Mouse (Mus musculus) small intestine, adult 2 months (tissue): ENCODE measurements around the gene Cacnb3.

Experiments
- CTCF ChIP-seq: fragments of 200-500 bp; IDR thresholded peaks from 2 replicates; pipeline ENCODE4 v1.5.1; 2012; ENCODE audit warnings: low read depth, mild to moderate bottlenecking, control low read depth, inconsistent platforms, low read length, moderate library complexity, mixed read lengths; ENCODE audit not compliant: insufficient replicate concordance, insufficient read length; ENCODE audit errors: extremely low read depth
- POLR2A ChIP-seq: fragments of 200-500 bp; IDR thresholded peaks from 2 replicates; pipeline ENCODE4 v1.6.1; 2012; ENCODE audit warnings: low read depth, mild to moderate bottlenecking, control low read depth, inconsistent platforms, low read length, moderate library complexity

DNA sequence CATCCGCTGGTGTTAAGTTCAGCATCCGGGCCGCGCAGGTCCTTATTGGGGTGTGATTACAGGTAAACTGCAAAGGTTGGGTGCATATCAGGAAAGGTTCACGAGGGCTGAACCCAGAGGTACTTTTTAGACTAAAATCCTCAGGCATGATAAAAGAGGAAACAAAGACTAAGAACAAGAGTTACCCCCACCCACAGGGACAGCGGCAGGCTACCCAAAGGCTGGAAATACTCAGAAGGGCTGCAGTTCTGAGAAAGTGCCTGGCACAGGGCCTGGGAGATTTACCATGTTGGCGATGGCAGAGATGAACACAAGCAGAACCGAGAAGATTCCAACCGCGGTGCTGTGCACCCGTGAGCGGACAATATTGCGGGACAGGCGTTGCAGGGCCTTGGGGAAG lies 34.0 kb upstream of the Cacnb3 start:
- no peak for TF ChIP-seq CTCF
- TF ChIP-seq POLR2A: no peak
